Mouse (Mus musculus) stomach, postnatal 0 days (tissue): ENCODE results near the gene Ipo13. TPM values are rescaled to one million over a fixed set of nuclear protein-coding genes. Genes with fewer than 3 reads are reported as not detected.

Experiments
- ATAC-seq: fragments of 200-750 bp; cut with Nextera tagmentation; 2 replicates; pipeline ENCODE4 v1.8.0; 2017; ENCODE audit not compliant: low FRiP score, low TSS enrichment
- DNase-seq: peaks from one replicate; pipeline ENCODE4 v3.0.0-alpha.2; 2016; ENCODE audit warnings: low spot score
- H3K27ac ChIP-seq: fragments of 300-500 bp; sonication (generic); replicated peaks from 2 replicates; pipeline ENCODE4 v1.5.1; 2014; ENCODE audit warnings: mild to moderate bottlenecking, control low read depth
- H3K27me3 ChIP-seq: fragments of 300-500 bp; sonication (generic); 2 replicates; pipeline ENCODE4 v1.6.1; 2014; ENCODE audit warnings: low read length; ENCODE audit not compliant: control insufficient read depth, insufficient read depth
- H3K36me3 ChIP-seq: fragments of 300-500 bp; sonication (generic); 2 replicates; pipeline ENCODE4 v1.6.1; 2014; ENCODE audit warnings: low read length, mixed read lengths; ENCODE audit not compliant: control insufficient read depth, insufficient read depth
- H3K4me1 ChIP-seq: fragments of 300-500 bp; sonication (generic); replicated peaks from 2 replicates; pipeline ENCODE4 v1.6.1; 2014; ENCODE audit warnings: antibody characterized with exemption; ENCODE audit not compliant: control insufficient read depth, insufficient read depth
- H3K4me2 ChIP-seq: fragments of 300-500 bp; sonication (generic); replicated peaks from 2 replicates; pipeline ENCODE4 v1.6.1; 2014; ENCODE audit warnings: low read depth, mild to moderate bottlenecking, control low read depth, moderate library complexity
- H3K4me3 ChIP-seq: fragments of 300-500 bp; sonication (generic); 2 replicates; pipeline ENCODE4 v1.5.1; 2014; ENCODE audit warnings: low read depth, low read length, control low read depth
- H3K9ac ChIP-seq: fragments of 300-500 bp; sonication (generic); 2 replicates; pipeline ENCODE4 v1.6.1; 2014; ENCODE audit warnings: mild to moderate bottlenecking, low read length, control low read depth, mixed read lengths
- H3K9me3 ChIP-seq: fragments of 300-500 bp; sonication (generic); 2 replicates; pipeline ENCODE4 v1.6.1; 2016; ENCODE audit warnings: low read length; ENCODE audit not compliant: control insufficient read depth
- CTCF ChIP-seq: IDR thresholded peaks from 2 replicates; pipeline ENCODE4 v1.5.1; 2016; ENCODE audit warnings: antibody characterized with exemption, low read depth, mild to moderate bottlenecking, moderate library complexity
- EP300 ChIP-seq: optimal IDR thresholded peaks from 2 replicates; pipeline ENCODE3; 2016; ENCODE audit warnings: antibody characterized with exemption
- WGBS: fragments of 180-500 bp; shearing (Covaris S2); extraction: QIAGEN DNeasy Blood & Tissue Kit; methylation state at CpG from one replicate; pipeline ENCODE4 v1.1.7; 2014; 5-methylcytosine and 5-hydroxymethylcytosine counted together
- polyA plus RNA-seq: library from polyadenylated mRNA; unstranded; fragments of >200 nt; fragmentation: Nextera tagmentation; extraction: Ambion mirVana; gene quantifications from 2 replicates; pipeline ENCODE4 v1.2.1, GENCODE M21; 2015

Gene Ipo13
- polyA plus RNA-seq, 1 experiment from 2014 or later: 21.5 TPM

GRCm38 (mm10) chr4:117885994-117886393 lies 28.8 kb downstream of the Ipo13 start:
- H3K4me3 ChIP-seq: peak overlapping the region; percentile 95; the same call in 1 of the 2 replicates
- no peaks in the 10 kb centered on the region for H3K27me3 ChIP-seq
- DNase-seq (no peak), ATAC-seq (no peak)
- peaks cover 9% of the 10 kb centered on the region; the same call in 1 of the 2 replicates for H3K4me1 ChIP-seq
- peak overlapping the region; percentile 99 for H3K4me2 ChIP-seq
- TF ChIP-seq EP300 (no peak), CTCF (no peak)
- 0 out of 2 replicates have a peak, but pooled peaks cover 6% of the 10 kb centered on the region for H3K36me3 ChIP-seq
- no peaks in the 10 kb centered on the region for H3K9me3 ChIP-seq
- H3K27ac ChIP-seq: no peak overlapping the region
- 74% methylated on average over 9 of the region's 9 CpGs for WGBS
- H3K9ac ChIP-seq: no peak overlapping the region

GRCm38 (mm10) chr4:117885093-117885492 lies 29.7 kb downstream of the Ipo13 start:
- H3K27me3 ChIP-seq: no peaks in the 10 kb centered on the region
- no peak overlapping the region for H3K4me2 ChIP-seq
- H3K9me3 ChIP-seq: no peaks in the 10 kb centered on the region
- DNase-seq (no peak), ATAC-seq (no peak)
- no peak overlapping the region for H3K9ac ChIP-seq
- H3K36me3 ChIP-seq: 0 out of 2 replicates have a peak, but pooled peaks cover 6% of the 10 kb centered on the region
- no peak overlapping the region for H3K27ac ChIP-seq
- H3K4me3 ChIP-seq: no peak overlapping the region
- TF ChIP-seq CTCF (no peak), EP300 (no peak)
- H3K4me1 ChIP-seq: peaks cover 9% of the 10 kb centered on the region; the same call in 1 of the 2 replicates
- 93% methylated on average over 10 of the region's 10 CpGs for WGBS

- WGBS: 73% methylated on average over 1 of the region's 1 CpGs
- H3K36me3 ChIP-seq: 0 out of 2 replicates have a peak, but pooled peaks cover 6% of the 10 kb centered on the region
- H3K9ac ChIP-seq: no peak overlapping the region
- H3K27me3 ChIP-seq: no peaks in the 10 kb centered on the region
- DNase-seq: no peak
- H3K4me1 ChIP-seq: peaks cover 9% of the 10 kb centered on the region; the same call in 1 of the 2 replicates
- H3K27ac ChIP-seq: no peak overlapping the region
- no peak for ATAC-seq
- TF ChIP-seq CTCF: no peak
- no peak for TF ChIP-seq EP300
- H3K4me3 ChIP-seq: no peak overlapping the region
- H3K4me2 ChIP-seq: peak overlapping the region; percentile 92; the same call in 1 of the 2 replicates
- H3K9me3 ChIP-seq: no peaks in the 10 kb centered on the region
Observed at GRCm38 (mm10) chr4:117884146-117884545, 30.7 kb downstream of the Ipo13 start.

- Histone ChIP-seq H3K27me3 (no peaks in the 10 kb centered on the region), H3K4me1 (peaks cover 9% of the 10 kb centered on the region; the same call in 1 of the 2 replicates), H3K4me2 (peak within 1 kb of the TSS; percentile 92), H3K4me3 (peak within 1 kb of the TSS; percentile 67), H3K9me3 (no peaks in the 10 kb centered on the region), H3K36me3 (0 out of 2 replicates have a peak, but pooled peaks cover 6% of the 10 kb centered on the region), H3K9ac (peak within 1 kb of the TSS; percentile 74), H3K27ac (peak within 1 kb of the TSS; percentile 40; the same call in 1 of the 2 replicates)
- under 1% methylated on average over 50 of the region's 103 CpGs for WGBS
- ATAC-seq (peak; percentile 24; the same call in 1 of the 2 replicates), DNase-seq (peak; percentile 51)
- TF ChIP-seq EP300: no peak
- TF ChIP-seq CTCF: peak; percentile 49
Observed at GRCm38 (mm10) chr4:117882701-117883691, 31.8 kb downstream of the Ipo13 start, which contains the start of gene B4galt2. Gene B4galt2 (minus strand): TSS chr4:117883487.

- H3K4me3 ChIP-seq: no peak overlapping the region
- no peak for ATAC-seq
- 85% methylated on average over 5 of the region's 5 CpGs for WGBS
- no peak for DNase-seq
- peaks cover 3% of the 10 kb centered on the region; the same call in 1 of the 2 replicates for H3K4me1 ChIP-seq
- no peak overlapping the region for H3K9ac ChIP-seq
- no peaks in the 10 kb centered on the region; the same call in 1 of the 2 replicates for H3K36me3 ChIP-seq
- H3K27me3 ChIP-seq: no peaks in the 10 kb centered on the region
- no peak overlapping the region for H3K27ac ChIP-seq
- TF ChIP-seq CTCF: no peak
- TF ChIP-seq EP300: no peak
- H3K9me3 ChIP-seq: no peaks in the 10 kb centered on the region
- no peak overlapping the region for H3K4me2 ChIP-seq
Observed at GRCm38 (mm10) chr4:117878703-117879102, 36.1 kb downstream of the Ipo13 start.
